Mouse (Mus musculus): ENCODE results near the gene Emc8. TPM values are rescaled to one million over a fixed set of nuclear protein-coding genes. Genes with fewer than 3 reads are reported as not detected.
A peak's percentile ranks its signal among the peaks of the same experiment; 100 is the strongest.

Emc8 gene
- 10 to 100 TPM; 66.7 to 82.0 TPM for total RNA-seq (2021)
- long read RNA-seq, experiment 1, full-length matches to known transcripts: 67 of 77 reads
- long read RNA-seq, experiment 1, partial matches to known transcripts: 1 of 77 reads
- long read RNA-seq, experiment 1, other reads (novel, unspliced or antisense): 9 of 77 reads
- long read RNA-seq, experiment 2, full-length matches to known transcripts: 80 of 92 reads
- long read RNA-seq, experiment 2, partial matches to known transcripts: 0 of 92 reads
- long read RNA-seq, experiment 2, other reads (novel, unspliced or antisense): 12 of 92 reads

DNA sequence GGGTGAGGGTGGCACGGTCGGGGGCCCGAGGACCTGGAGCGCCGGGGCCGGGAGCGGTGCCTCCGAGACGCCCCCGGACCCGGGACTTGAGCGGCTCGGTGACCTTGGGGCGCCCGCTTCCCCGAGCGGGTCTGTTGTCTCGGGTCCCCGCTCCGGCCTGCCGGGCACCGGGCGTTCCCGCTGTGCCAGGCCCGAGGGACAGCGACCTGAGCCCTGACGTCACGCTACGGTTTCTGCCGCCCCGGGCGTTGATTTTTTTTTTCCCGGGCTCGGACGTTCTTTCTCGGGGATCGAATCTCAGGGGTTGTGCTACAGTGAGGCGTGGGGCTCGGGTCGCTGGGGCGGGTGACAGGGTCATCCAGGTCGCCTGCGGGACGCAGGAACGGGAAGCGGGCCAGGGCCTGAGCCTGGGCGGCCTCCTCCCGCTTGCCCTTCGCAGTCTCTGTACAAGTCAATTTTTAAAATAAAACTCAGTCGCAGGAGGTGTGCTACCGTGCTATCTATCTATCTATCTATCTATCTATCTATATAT, at the start of gene Emc8:
Emc8 (minus strand) TSS at position 200 of the 532 bp plus-strand sequence.
- DNase-seq (ENCODE audit: low spot score in 2 of 2): no peak

DNA sequence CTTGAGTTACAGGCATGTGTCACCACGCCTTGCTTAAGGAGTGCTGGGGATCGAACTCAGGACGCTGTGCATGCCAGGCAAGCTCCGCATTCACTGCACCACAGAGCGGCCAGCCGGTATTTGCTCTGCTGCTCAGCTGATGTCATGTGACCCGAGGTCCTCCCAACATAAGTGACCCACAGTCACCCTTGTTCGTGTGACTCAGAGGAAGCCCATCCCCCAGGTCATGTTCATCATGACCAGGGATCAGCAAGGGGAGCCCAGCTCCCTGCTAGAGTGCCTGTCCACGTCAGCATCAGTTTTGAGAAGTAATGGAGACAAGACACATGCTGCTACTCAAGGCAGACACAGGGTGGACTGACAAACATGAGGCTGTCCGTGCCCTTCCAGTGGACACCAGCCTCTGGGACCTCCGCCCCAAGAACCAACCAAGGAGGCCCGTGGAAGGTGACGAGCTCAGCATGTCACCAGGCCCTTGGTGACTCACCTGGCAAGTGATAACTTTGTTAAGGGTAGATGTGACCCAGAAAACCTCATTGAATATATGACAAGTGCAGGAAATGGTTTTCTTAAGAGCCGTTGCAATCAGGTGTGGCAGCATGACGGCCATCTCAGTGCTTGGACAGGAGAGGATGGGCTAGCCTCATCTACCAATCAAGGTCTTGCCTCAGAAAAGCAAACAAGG, 47.8 kb upstream of the Emc8 start:
- DNase-seq (ENCODE audit: low spot score in 2 of 2): no peak

DNA sequence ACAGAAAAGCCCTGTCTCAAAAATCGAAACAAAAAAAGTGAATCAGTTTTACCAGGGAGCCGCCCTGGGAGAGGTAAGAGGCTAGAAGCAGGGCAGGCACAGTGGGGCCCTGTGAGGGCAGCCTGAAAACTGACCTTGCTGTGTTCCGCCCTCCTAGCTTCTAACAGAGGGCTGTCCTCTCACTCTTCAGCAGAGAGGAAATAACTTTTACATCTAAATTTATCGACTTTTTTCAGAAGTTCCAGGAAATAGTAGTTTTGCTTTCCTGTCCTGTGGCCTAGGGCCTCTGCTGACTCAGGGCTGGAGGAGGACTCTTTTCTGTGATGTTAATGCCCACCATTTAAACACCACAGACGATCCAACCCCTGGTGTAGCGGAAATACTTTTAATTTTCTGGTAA, 46.8 kb upstream of the Emc8 start:
- DNase-seq (ENCODE audit: low spot score in 2 of 2): no peak

DNA sequence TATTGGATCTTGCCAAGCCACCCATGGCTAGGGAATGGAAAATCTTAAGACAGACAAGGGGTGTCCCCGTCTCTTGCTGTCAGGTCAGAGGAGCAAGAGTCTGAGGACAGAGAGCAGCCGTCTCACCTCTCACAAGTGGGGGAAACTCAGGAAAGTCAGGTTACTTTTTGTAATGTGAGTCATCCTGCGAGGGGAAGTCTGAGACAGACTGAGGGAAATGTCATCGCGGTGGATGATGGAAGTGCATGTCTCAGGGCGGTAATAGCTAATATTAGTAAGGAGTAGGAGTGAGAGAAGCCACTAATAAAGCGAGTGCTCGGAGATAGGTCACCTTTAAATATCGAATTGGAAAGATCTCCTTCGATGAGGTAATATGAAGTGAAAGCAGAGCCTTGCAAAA, 40.8 kb upstream of the Emc8 start:
- DNase-seq (ENCODE audit: low spot score in 2 of 2): no peak

DNA sequence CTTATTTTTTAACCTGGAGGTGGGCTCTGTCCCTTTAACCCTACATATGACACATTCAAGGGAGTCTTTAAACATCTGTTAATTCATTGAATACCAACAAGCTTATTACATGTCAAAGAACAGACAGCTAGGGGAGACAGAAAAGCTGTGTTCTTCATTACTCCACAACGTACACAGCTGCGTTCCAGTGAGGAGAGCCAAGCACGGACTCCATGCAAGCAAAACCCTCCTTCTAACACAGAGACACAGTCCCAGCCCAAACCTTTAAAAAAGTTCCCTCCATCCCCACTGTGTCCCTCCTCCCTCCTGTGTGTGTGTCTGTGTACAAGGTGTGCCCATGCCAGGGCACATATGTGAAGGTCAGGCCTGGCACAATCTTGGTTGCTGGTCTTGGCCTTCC, 37.8 kb upstream of the Emc8 start:
- DNase-seq (ENCODE audit: low spot score in 2 of 2): no peak

DNA sequence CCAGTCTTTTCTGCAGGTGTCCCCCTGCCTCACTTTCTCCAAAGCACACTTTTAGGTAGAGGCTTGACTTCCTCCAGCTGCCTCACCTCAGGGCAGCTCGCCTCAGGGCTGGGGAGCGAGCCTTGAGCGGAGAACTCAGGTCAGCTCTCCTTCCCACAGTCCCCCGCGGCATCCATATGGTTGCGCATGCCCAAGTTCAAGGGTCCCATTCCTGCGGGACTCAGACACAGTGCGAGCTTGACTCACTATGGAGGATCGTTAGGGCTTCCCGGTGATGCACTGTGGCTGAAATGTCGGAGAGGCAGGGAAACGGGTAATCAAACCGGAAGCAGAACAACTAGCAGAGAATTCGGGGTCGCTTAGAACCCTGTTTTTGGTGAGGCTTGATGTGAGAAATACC, 36.8 kb upstream of the Emc8 start:
- DNase-seq (ENCODE audit: low spot score in 2 of 2): no peak

DNA sequence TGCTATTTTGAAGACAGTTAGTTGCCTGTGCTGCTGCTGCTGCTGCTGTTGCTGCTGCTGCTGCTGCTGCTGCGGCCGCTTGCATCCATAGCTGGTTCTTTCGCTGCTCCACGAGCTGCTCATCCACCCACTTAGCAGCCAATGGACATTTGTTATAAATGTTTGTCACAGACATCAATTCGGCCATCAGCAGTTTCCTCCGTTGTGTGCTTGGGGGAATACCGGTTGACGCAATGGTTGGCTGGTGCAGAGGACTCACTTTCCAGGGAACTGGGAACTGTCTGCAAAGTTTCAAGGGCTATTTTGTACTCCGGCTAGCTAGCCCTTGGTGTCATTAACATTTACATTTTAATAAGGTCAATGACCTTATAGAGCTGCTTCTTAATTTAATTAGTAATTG, 35.8 kb upstream of the Emc8 start:
- no peak for DNase-seq (ENCODE audit: low spot score in 2 of 2)

DNA sequence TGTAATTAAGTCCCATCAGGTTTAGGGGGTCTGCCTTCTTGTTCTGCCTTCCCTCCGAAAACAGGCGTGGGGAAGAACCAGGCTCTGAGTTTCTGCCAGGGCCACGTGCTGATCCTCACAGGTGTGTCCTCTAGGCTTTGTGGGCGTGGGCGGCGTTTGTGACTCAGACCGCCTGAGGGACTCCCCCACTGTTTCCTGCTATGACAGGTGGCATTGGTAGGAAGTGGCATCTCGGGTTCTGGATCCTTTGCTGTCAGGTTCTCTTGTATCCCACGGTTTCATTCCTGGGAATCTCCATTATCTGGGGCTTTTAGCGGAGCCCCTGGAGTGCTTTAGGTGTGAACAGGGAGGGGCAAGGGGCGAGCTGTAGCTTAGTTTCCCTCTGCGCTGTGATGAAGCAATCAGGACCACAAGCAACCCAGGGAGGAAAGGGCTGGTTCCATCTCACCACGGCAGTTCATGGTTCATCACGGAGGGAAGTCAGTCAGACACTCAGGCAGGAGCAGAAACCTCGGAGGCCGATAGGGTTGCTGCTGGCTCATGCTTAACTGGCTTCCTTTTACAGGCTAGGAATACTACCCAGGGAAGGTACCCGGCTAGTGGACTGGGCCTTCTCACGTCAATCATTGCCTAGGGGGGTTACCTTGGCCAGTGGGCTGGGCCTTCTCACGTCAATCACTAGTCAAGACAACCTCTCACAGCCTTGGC, 33.5 kb upstream of the Emc8 start:
- no peak for DNase-seq (ENCODE audit: low spot score in 2 of 2)

DNA sequence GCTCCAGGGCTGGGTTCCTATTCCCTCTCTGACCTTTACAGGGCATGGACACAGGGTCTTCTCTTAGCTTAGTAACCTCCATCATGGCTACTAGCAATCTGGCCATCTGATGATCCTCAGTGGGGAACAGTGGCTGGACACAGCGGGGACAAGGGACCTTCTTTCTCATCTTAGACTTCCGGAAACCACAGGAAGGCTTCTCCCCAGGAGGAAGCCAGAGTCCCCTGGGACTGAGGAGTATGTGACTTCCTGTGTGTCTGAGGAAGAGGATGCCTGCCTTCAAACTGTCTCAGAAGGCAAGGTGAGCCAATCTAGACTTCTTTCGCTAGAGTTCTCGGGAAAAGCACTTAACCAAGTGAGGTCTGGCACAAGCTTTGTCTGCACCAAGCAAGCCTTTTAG, 31.7 kb upstream of the Emc8 start:
- DNase-seq (ENCODE audit: low spot score in 2 of 2): no peak

DNA sequence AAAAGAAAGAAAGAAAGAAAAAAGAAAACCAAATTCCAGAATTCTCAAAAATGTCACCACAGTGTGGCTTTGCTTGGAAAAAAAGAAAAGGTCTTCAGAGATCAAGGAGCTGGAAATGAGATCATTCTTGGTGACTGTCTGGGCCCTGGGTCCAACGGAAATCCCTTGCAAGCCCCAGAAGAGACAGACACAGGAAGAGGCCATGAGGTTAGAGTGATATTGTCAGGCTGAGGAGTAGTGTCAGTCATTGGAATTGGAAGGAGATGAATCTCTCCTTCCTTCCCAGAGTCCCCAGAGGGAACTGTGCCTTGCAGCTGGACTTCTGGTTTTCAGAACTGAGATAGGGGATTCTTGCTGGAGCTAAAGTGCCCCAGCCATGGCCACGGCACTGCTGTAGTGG, 31.2 kb upstream of the Emc8 start:
- no peak for DNase-seq (ENCODE audit: low spot score in 2 of 2)

DNA sequence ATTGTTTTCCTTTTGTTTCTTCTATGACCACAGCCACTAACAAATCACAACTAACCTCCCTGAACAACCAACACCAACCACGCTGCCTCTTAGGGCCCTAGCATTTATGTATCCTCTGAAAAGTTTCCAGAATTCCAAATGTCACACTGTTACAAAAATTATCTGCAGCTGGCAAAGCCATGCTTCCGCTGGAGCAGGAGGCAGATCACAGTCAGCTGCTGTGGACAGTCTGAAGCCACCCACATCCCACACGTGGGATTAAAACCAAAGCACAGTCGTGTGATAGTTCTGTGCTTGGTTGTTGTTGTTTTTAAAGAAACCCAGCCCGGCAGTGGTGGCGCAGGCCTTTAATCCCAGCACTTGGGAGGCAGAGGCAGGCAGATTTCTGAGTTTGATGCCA, 30.7 kb upstream of the Emc8 start:
- no peak for DNase-seq (ENCODE audit: low spot score in 2 of 2)

DNA sequence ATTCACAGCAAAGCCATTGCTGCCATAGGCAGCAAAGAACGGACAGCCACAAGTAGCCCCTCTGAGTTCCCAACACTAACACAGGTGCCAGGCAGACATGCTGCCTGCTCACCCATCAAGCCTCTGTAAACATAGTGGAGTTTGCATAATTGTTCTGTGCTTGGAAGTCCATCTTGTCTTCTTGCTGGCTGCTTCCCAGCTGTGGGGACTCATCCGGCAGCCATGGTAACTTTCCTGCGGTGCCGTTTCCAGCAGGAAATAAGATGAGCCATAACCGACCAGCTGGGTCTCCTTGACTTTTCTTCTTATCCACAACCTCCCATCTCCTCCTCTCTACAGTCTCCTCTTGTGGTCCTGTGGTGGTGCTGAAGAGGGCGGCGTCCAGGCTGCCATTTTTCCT, 30.1 kb upstream of the Emc8 start:
- DNase-seq (ENCODE audit: low spot score in 2 of 2): no peak

DNA sequence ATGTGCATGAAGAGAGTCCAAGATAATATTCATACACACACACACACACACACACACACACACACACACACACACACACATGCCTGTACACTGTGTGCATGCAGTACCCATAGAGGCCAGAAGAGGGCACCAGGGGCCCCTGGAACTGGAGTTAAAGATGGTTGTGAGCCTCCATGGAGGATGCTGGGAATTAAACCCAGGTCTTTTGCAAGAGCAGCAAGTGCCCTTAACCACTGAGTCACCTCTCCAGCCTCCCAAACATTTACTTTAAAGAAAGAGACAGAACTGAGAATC, 29.6 kb upstream of the Emc8 start:
- DNase-seq (ENCODE audit: low spot score in 2 of 2): no peak

DNA sequence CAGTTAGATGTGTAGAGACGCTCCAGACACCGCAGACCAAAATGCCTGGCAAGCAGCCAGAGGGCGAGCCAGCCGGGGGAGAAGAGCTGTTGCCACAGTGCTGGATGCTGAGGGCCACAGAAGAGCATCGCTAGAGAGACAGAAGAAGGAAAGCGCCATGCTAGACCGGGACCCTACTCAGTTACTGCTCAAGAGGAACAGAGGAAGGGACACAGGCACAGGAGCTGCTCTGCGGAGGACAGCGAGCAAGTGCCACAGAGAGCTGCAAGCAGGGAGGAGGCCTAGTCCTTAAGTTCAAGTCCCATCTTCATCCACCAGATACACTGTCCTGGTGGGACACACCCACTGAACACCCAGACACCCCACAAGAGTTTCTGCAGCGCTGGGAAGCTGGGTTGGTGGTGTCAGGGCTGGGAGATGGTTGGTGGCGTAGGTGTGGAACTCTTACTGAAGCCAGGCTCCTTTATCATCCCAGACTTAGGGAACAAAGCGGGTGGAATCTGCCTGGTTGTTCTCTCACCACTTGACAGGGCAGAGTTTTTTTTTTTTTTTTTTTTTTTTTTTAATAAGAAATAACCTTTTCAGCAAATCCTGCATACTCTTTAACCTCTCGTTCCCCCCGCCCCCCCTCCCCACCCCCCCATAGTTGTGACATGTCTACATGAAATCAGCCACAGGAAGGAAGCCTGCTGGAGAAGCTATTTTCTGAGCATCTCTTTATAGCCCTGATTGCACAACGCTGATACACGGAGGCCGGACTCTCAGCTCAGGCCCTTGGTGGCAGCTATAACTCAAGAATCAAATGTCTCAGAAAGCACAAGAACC, 29.0 kb upstream of the Emc8 start:
- peak; percentile 40 to 62 for DNase-seq (ENCODE audit: low spot score in 2 of 2)

DNA sequence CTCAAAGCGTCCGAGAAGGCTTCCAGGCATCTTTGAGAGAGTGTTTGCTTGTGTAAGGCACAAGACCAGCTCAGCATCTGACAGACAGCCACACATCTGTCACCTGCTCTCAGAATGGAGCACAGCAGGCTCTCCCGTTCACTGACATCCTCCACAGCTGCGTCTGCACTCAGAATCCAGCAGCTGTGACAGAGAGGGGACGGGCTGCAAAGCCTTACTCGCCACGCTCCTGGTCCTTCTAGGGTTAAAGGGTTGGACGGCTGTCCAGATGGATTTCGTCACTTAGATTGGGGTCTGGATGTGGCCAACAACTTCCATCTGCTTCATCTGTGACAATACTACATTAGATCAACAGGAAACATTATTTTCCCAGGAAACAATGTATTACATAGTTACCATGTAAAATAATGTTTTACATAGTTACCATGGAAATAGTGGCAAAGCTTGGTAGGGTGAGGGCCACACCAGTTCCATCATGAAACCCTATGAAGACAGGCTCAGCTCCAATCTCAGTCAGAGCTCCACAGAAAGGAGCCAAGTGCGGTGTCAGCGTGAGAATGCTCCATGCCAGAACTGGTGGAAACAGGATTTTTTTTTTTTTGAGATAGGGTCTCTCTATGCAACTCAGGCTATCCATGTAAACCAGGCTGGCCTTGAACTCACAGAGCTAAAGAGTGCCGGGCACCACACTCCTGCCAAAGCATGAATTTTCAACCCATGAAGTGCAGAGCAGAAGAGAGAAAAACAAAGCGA, 28.2 kb upstream of the Emc8 start:
- DNase-seq (ENCODE audit: low spot score in 2 of 2): no peak

DNA sequence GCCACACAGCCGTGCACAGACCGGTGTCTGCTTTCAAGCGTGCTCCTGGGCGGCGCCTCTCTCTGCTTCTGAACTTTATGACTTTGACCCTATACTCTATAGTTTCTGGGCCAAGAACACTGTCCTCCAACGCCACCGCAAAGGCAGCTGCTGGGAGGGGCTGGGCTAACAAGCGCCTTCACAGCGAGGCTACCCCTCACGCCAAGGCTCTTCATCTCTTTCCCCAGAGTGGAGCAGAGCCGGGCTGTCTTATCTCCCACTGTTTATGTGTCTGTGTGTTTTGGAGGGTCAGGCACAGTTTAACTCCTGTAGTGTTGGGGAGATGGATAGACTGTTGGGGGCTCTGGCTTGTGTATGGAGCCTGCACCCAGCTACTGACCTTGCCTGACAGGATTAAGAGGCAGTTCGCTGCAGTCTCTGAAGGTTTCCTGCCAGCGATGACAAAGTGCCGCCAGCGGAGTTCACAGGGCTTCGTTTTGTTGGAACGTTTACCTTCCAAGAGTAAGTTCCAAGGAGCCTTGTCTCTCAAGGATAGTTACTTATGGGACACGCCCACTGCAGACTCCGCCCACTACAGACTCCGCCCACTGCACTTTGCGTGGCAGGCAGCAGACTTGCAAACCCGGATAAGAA, 25.6 kb upstream of the Emc8 start:
- no peak for DNase-seq (ENCODE audit: low spot score in 2 of 2)

DNA sequence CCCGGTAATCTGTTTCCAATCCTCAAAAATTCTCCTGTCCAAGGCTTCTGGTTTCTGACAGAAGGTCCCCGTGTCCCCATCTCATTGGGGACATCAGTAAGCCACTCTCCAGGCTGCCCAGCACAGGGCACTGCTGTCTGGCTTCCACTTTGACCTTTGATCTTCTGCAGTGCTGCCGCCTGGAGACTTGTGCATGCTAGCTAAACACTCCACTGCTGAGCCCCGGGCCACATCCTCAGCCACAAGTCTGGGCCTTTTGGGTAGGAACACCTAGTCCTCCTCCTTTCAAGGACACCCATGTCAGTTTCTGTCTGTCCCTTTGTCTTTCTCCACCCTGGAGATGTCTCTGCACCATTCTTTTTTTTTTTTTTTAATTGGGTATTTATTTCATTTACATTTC, 24.6 kb upstream of the Emc8 start:
- DNase-seq (ENCODE audit: low spot score in 2 of 2): no peak

DNA sequence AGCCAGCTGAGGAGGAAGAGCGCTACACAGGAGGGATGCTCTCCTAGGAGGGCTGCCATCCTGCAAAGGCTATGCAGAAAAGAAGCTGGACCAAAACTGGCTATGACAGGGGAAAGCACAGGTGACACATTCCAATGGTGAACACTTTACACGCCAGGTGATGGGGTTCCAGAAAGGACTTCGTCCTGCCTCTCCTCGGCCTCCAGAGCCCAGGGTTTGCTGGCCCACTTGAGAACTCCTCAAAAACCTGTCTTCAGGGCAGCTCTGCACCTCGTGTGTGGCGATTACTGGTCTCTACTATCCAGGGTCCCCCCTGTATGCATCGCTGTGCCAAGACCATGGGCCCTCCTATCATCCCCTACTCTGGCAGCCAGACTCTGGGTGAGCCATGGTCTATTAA, 20.1 kb upstream of the Emc8 start:
- no peak for DNase-seq (ENCODE audit: low spot score in 2 of 2)

DNA sequence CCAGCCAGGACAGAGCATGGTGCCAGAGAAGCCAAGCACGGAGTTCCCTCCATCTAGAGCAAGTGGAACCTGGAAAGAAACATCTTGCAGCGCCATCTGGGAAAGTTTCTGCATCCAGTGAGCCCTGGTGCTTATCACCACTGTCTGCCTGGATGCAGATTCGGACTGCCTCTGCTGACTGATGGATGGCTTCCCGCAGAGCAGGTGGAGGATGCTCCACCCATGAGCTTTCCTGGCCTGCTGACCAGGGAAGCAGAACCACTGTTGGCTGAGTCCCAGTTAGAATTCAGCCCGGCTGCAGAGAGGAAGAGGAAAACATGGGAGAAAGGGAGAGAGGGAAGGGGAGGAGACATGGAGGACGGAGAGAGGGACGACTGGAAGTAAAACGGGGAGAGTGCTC, 19.4 kb upstream of the Emc8 start:
- no peak for DNase-seq (ENCODE audit: low spot score in 2 of 2)

DNA sequence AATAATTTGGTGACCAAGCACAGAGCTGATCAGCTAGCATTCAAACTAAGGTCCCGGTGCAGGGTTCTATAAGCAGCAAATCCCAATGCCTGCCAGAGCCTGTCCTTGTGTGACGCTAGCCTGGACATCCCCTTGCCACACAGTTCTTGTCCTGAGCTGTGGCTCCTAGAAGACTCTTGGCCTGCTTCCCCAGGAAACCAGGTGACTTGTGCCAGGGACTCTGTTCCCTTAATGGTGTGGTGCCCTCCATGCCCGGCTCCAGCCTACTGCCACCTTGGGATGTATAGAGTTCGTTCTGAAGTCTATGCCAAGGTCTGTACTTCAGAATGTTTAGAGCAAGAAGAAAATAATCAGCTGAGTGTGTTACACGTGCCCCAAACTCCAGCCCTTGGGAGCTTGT, 18.2 kb upstream of the Emc8 start:
- DNase-seq (ENCODE audit: low spot score in 2 of 2): no peak

All from layer of hippocampus, postnatal 14 days (tissue).